Mouse (Mus musculus): Measurements from ENCODE around the gene Nucks1.

GRCm38 (mm10) chr1:131942621-131943590 lies 32.6 kb downstream of the Nucks1 start:
- no peak for TF ChIP-seq CTCF (IDR thresholded peaks at IDR 0.05; ENCODE audit: insufficient read depth, low read length)
- no peak for TF ChIP-seq POLR2A (IDR thresholded peaks at IDR 0.05; ENCODE audit: borderline replicate concordance, extremely low read depth, low read depth, low read length)
